Mouse (Mus musculus) heart, embryonic 11.5 days (tissue): ENCODE measurements around the gene Tkfc. TPM values are rescaled to one million over a fixed set of nuclear protein-coding genes. Genes with fewer than 3 reads are reported as not detected.

Source experiments
- ATAC-seq: fragments of 200-750 bp; cut with Nextera tagmentation; replicated peaks from 2 replicates; pipeline ENCODE4 v1.8.0; 2017; ENCODE audit warnings: moderate library complexity; ENCODE audit not compliant: insufficient number of reproducible peaks, low FRiP score, low TSS enrichment
- H3K27ac ChIP-seq: fragments of 300-500 bp; sonication (generic); 2 replicates; pipeline ENCODE4 v1.5.1; 2014; ENCODE audit warnings: mild to moderate bottlenecking, low read depth, low read length
- H3K27me3 ChIP-seq: fragments of 300-500 bp; sonication (generic); 2 replicates; pipeline ENCODE4 v1.6.1; 2014; ENCODE audit warnings: mild to moderate bottlenecking, low read length, mixed read lengths; ENCODE audit not compliant: control insufficient read depth, insufficient read depth
- H3K36me3 ChIP-seq: fragments of 300-500 bp; sonication (generic); 2 replicates; pipeline ENCODE4 v1.6.1; 2014; ENCODE audit warnings: mild to moderate bottlenecking, low read length, moderate library complexity, mixed read lengths; ENCODE audit not compliant: control insufficient read depth, insufficient read depth
- H3K4me1 ChIP-seq: fragments of 300-500 bp; sonication (generic); 2 replicates; pipeline ENCODE4 v1.6.1; 2014; ENCODE audit warnings: low read length; ENCODE audit not compliant: control insufficient read depth, insufficient read depth
- H3K4me2 ChIP-seq: fragments of 300-500 bp; sonication (generic); 2 replicates; pipeline ENCODE4 v1.6.1; 2014; ENCODE audit warnings: mild to moderate bottlenecking, moderate library complexity
- H3K4me3 ChIP-seq: fragments of 300-500 bp; sonication (generic); 2 replicates; pipeline ENCODE4 v1.5.1; 2014; ENCODE audit warnings: low read depth, low read length
- H3K9ac ChIP-seq: fragments of 300-500 bp; sonication (generic); 2 replicates; pipeline ENCODE4 v1.6.1; 2014; ENCODE audit warnings: mild to moderate bottlenecking, low read depth, low read length, moderate library complexity
- H3K9me3 ChIP-seq: fragments of 300-500 bp; sonication (generic); replicated peaks from 2 replicates; pipeline ENCODE4 v1.6.1; 2016; ENCODE audit warnings: low read length; ENCODE audit not compliant: control insufficient read depth
- WGBS: fragments of 180-500 bp; shearing (Covaris S2); extraction: QIAGEN DNeasy Blood & Tissue Kit; methylation state at CpG from one replicate; pipeline ENCODE4 v1.1.7; 2014; ENCODE audit not compliant: insufficient replicate concordance; 5-methylcytosine and 5-hydroxymethylcytosine counted together
- polyA plus RNA-seq: library from polyadenylated mRNA; unstranded; fragments of >200 nt; fragmentation: Nextera tagmentation; extraction: Ambion mirVana; gene quantifications from 2 replicates; pipeline ENCODE4 v1.2.1, GENCODE M21; 2014

Gene Tkfc
- polyA plus RNA-seq, result 13.6 and 14.3 TPM in 2 replicates

GRCm38 (mm10) chr19:10605293-10605900 is at the start of gene Tkfc, which contains the start of gene Ddb1:
Gene Tkfc, minus strand, starts transcription at chr19:10605654.
Gene Ddb1, plus strand, starts transcription at chr19:10605327.
- H3K36me3 ChIP-seq, result peaks cover 20% of the 10 kb centered on the region
- peak within 1 kb of the TSS; percentile 99 for H3K9ac ChIP-seq
- H3K4me2 ChIP-seq, result peak within 1 kb of the TSS; percentile 84
- peak; percentile 96 for ATAC-seq
- H3K9me3 ChIP-seq, result no peaks in the 10 kb centered on the region
- peaks cover 15% of the 10 kb centered on the region for H3K4me1 ChIP-seq
- WGBS, result under 1% methylated on average over 46 of the region's 49 CpGs
- no peaks in the 10 kb centered on the region for H3K27me3 ChIP-seq
- H3K27ac ChIP-seq, result peak within 1 kb of the TSS; percentile 80
- H3K4me3 ChIP-seq, result peak within 1 kb of the TSS; percentile 98

- WGBS, result 81% methylated on average over 8 of the region's 8 CpGs
- ATAC-seq, result no peak
Measured at GRCm38 (mm10) chr19:10648156-10648555, 42.7 kb upstream of the Tkfc start.

GRCm38 (mm10) chr19:10645616-10646015 is 40.2 kb upstream of the Tkfc start:
- H3K4me2 ChIP-seq, result no peak overlapping the region
- 0 out of 2 replicates have a peak, but pooled peaks cover 2% of the 10 kb centered on the region for H3K27me3 ChIP-seq
- no peak for ATAC-seq
- H3K4me3 ChIP-seq, result no peak overlapping the region
- H3K36me3 ChIP-seq, result no peaks in the 10 kb centered on the region
- H3K9me3 ChIP-seq, result no peaks in the 10 kb centered on the region
- H3K27ac ChIP-seq, result no peak overlapping the region
- no peaks in the 10 kb centered on the region for H3K4me1 ChIP-seq
- WGBS, result 88% methylated on average over 2 of the region's 2 CpGs
- no peak overlapping the region for H3K9ac ChIP-seq

More at GRCm38 (mm10) chr19:10648156-10648555, 42.7 kb upstream of the Tkfc start:
- H3K27me3 ChIP-seq, result no peaks in the 10 kb centered on the region
- no peaks in the 10 kb centered on the region for H3K36me3 ChIP-seq
- H3K4me3 ChIP-seq, result no peak overlapping the region
- no peak overlapping the region for H3K9ac ChIP-seq
- H3K4me2 ChIP-seq, result no peak overlapping the region
- H3K9me3 ChIP-seq, result no peaks in the 10 kb centered on the region
- H3K27ac ChIP-seq, result no peak overlapping the region
- H3K4me1 ChIP-seq, result no peaks in the 10 kb centered on the region

GRCm38 (mm10) chr19:10640589-10641378 is 35.3 kb upstream of the Tkfc start:
- Histone ChIP-seq H3K4me3 (no peak overlapping the region), H3K27me3 (0 out of 2 replicates have a peak, but pooled peaks cover 4% of the 10 kb centered on the region), H3K9ac (no peak overlapping the region), H3K36me3 (no peaks in the 10 kb centered on the region), H3K27ac (no peak overlapping the region), H3K4me1 (no peaks in the 10 kb centered on the region), H3K4me2 (no peak overlapping the region; the same call in 1 of the 2 replicates), H3K9me3 (no peaks in the 10 kb centered on the region)
- no peak for ATAC-seq
- 51% methylated on average over 13 of the region's 13 CpGs for WGBS

DNA sequence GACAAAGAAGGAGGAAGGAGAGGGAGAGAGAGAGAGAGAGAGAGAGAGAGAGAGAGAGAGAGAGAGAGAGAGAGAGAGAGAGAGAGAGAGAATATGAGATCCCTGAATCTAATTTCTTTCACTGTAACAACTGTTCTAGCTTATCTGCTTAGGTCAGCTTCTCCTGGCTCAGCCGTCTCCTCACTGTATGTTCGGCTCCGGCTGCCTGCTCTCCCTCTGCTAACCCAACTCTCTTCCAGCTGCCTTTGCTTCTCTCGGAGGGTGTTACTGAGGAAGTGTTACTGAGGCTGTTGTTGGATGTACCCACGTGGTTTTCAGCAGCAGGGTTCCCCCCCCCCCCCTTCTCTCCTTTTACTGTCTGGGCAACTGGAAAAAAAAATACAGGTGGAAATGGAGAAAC is 34.6 kb upstream of the Tkfc start:
- Histone ChIP-seq H3K4me3 (no peak overlapping the region), H3K36me3 (no peaks in the 10 kb centered on the region), H3K27me3 (peaks cover 9% of the 10 kb centered on the region), H3K9me3 (no peaks in the 10 kb centered on the region), H3K4me2 (no peak overlapping the region), H3K27ac (no peak overlapping the region), H3K9ac (no peak overlapping the region), H3K4me1 (peaks cover 4% of the 10 kb centered on the region; the same call in 1 of the 2 replicates)
- under 1% methylated on average over 5 of the region's 5 CpGs for WGBS
- ATAC-seq, result no peak

GRCm38 (mm10) chr19:10637840-10638239 is 32.4 kb upstream of the Tkfc start:
- Histone ChIP-seq H3K4me1 (peaks cover 10% of the 10 kb centered on the region; the same call in 1 of the 2 replicates), H3K27ac (no peak overlapping the region), H3K27me3 (peaks cover 10% of the 10 kb centered on the region), H3K36me3 (no peaks in the 10 kb centered on the region), H3K4me3 (no peak overlapping the region), H3K9me3 (no peaks in the 10 kb centered on the region), H3K4me2 (no peak overlapping the region), H3K9ac (no peak overlapping the region)
- ATAC-seq, result no peak
- WGBS, result 45% methylated on average over 7 of the region's 7 CpGs

DNA sequence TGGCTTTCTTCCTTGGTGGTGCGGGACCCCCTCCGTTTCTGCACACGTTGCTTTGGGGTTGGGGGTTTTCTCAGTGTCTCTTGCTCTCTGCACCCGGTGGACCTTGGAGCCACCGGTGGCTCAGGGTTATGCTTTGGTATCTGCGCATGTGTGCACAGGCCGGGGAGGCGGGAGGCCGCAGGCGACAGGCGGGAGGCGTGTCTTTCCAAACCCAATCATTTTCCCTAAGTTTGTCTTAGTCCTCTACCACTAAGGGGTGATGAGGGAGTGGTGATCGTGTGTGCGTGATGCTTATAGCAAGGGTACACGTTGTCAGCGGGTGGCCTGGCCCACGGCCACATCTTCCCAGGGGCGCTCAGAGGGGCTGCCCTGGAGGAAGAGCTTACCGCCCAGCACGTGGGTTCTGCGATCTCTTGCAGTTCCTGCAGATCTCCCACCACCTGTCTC is 29.4 kb upstream of the Tkfc start:
- WGBS, result 2% methylated on average over 21 of the region's 21 CpGs
- ATAC-seq, result peak; percentile 79
- Histone ChIP-seq H3K4me3 (peak overlapping the region; percentile 49), H3K9ac (peak overlapping the region; percentile 73), H3K36me3 (no peaks in the 10 kb centered on the region), H3K4me2 (peak overlapping the region; percentile 96), H3K9me3 (no peaks in the 10 kb centered on the region), H3K27me3 (peaks cover 8% of the 10 kb centered on the region), H3K4me1 (peaks cover 10% of the 10 kb centered on the region; the same call in 1 of the 2 replicates), H3K27ac (0 out of 2 replicates have a peak overlapping the region, but pooled peaks have one; percentile 15)

DNA sequence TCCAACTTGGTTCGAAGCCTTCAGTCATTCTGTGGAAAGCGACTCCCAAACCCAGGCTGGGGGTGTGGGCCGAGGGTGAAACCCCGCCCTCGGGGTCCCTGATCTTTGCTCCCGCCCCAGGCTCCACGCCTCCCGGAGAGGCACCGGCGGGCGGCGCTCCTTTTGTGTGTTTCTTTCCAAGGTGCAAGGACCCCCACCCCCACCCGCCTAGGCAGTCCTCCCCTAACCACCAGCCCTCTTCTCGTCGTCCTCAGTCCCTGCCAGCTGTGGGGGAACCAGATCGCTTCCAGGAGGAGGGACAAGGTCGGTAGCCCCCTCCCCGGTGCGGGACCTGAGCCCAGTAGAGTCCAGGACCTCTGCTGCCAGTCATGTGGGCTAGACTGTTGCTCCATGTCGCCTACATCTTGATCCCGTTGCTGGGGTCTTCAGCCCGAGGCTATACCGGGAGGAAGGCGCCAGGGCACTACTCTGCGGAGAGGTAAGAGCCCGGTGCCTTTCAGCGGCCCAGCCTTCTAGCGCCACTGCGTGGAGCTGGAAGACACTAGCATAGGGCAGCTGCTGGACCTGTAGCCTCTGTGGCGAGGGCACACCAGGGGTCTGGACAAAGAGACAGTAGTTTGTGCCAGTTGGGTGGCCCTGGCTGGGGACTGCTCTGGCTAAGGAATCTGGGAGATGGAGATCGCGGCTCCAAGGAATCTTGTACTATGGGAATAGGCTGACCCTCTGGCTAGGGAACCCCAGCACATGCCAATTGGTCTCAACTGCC is 28.8 kb upstream of the Tkfc start, which contains the start of gene Vwce:
Gene Vwce (plus strand): TSS at position 108 of the 766 bp plus-strand sequence.
- peak within 1 kb of the TSS; percentile 73 for H3K9ac ChIP-seq
- peaks cover 10% of the 10 kb centered on the region; the same call in 1 of the 2 replicates for H3K4me1 ChIP-seq
- 0 out of 2 replicates have a peak within 1 kb of the TSS, but pooled peaks have one; percentile 15 for H3K27ac ChIP-seq
- peaks cover 8% of the 10 kb centered on the region for H3K27me3 ChIP-seq
- no peaks in the 10 kb centered on the region for H3K9me3 ChIP-seq
- peak within 1 kb of the TSS; percentile 96 for H3K4me2 ChIP-seq
- H3K36me3 ChIP-seq, result peaks cover 2% of the 10 kb centered on the region
- H3K4me3 ChIP-seq, result peak within 1 kb of the TSS; percentile 49
- 2% methylated on average over 32 of the region's 32 CpGs for WGBS
- ATAC-seq, result peak; percentile 73
